Mouse (Mus musculus): ENCODE results near the gene Rpl35.

GRCm38 (mm10) chr2:38953152-38953883, 52.1 kb downstream of the Rpl35 start:
- TF ChIP-seq POLR2A (IDR thresholded peaks at IDR 0.05; ENCODE audit: borderline replicate concordance, low read depth, low read length) (no peak), CTCF (IDR thresholded peaks at IDR 0.05; ENCODE audit: low read depth, low read length) (no peak)

Data from bone marrow macrophage, adult 2 months (primary cell).